Mouse (Mus musculus) liver, postnatal 0 days (tissue): Measurements from ENCODE around the gene 1700102P08Rik. TPM values are rescaled to one million over a fixed set of nuclear protein-coding genes. Genes with fewer than 3 reads are reported as not detected.

Source experiments
- ATAC-seq: fragments of 200-750 bp; cut with Nextera tagmentation; 2 replicates; pipeline ENCODE4 v1.8.0; 2017; ENCODE audit warnings: mild to moderate bottlenecking, moderate library complexity
- DNase-seq: peaks from one replicate; pipeline ENCODE4 v3.0.0-alpha.2; 2016
- H3K27ac ChIP-seq: fragments of 300-500 bp; sonication (generic); 2 replicates; pipeline ENCODE4 v1.5.1; 2014; ENCODE audit warnings: antibody characterized with exemption, moderate library complexity, mild to moderate bottlenecking, low read depth
- H3K27me3 ChIP-seq: fragments of 300-500 bp; sonication (generic); 2 replicates; pipeline ENCODE4 v1.6.1; 2014; ENCODE audit warnings: low read length, control low read depth, mixed read lengths; ENCODE audit not compliant: insufficient read depth
- H3K36me3 ChIP-seq: fragments of 300-500 bp; sonication (generic); replicated peaks from 2 replicates; pipeline ENCODE4 v1.6.1; 2014; ENCODE audit warnings: mild to moderate bottlenecking, control low read depth, low read length, moderate library complexity, mixed read lengths; ENCODE audit not compliant: insufficient read depth
- H3K4me1 ChIP-seq: fragments of 300-500 bp; sonication (generic); 2 replicates; pipeline ENCODE4 v1.6.1; 2014; ENCODE audit warnings: antibody characterized with exemption, mild to moderate bottlenecking, control low read depth; ENCODE audit not compliant: insufficient read depth
- H3K4me2 ChIP-seq: fragments of 300-500 bp; sonication (generic); 2 replicates; pipeline ENCODE4 v1.6.1; 2014; ENCODE audit warnings: low read depth, mild to moderate bottlenecking, low read length, moderate library complexity, mixed read lengths
- H3K4me3 ChIP-seq: fragments of 300-500 bp; sonication (generic); 2 replicates; pipeline ENCODE4 v1.5.1; 2014; ENCODE audit warnings: low read depth, low read length
- H3K9ac ChIP-seq: fragments of 300-500 bp; sonication (generic); replicated peaks from 2 replicates; pipeline ENCODE4 v1.6.1; 2014; ENCODE audit warnings: mild to moderate bottlenecking, moderate library complexity
- H3K9me3 ChIP-seq: fragments of 300-500 bp; sonication (generic); 2 replicates; pipeline ENCODE4 v1.6.1; 2016; ENCODE audit warnings: mild to moderate bottlenecking, control low read depth, low read length, mixed read lengths
- CTCF ChIP-seq: sonication (generic); IDR thresholded peaks from 2 replicates; pipeline ENCODE4 v1.5.1; 2016; ENCODE audit warnings: antibody characterized with exemption, low read depth
- EP300 ChIP-seq: IDR thresholded peaks from 2 replicates; pipeline ENCODE4 v1.6.1; 2016; ENCODE audit warnings: antibody characterized with exemption, low read depth, mild to moderate bottlenecking
- WGBS: fragments of 180-500 bp; shearing (Covaris S2); extraction: QIAGEN DNeasy Blood & Tissue Kit; methylation state at CpG from one replicate; pipeline ENCODE4 v1.1.7; 2014; ENCODE audit not compliant: insufficient replicate concordance; 5-methylcytosine and 5-hydroxymethylcytosine counted together
- polyA plus RNA-seq: library from polyadenylated mRNA; unstranded; fragments of >200 nt; fragmentation: Nextera tagmentation; extraction: Ambion mirVana; gene quantifications from 2 replicates; pipeline ENCODE4 v1.2.1, GENCODE M21; 2015

Gene 1700102P08Rik
- polyA plus RNA-seq, 1 experiment from 2014 or later: 0.14 TPM

DNA sequence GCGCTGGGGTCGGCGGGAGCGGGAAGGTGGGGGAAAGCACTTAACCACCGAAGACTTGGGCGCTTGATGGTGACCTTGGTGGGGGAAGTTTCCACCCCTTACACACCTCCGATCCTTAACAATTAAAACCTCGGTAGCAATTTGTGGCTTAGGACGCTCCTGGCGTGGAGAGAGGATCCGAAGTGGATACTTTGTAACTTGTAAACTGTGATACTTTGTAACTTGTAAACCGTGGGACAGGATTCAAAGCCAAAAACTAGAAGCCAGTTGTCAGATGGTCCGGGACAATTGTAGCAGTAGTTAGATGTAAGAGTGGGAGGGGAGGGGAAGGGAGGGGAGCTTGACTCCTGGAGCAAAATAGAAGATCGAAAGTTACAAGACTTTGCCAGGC is 44.3 kb upstream of the 1700102P08Rik start:
- Histone ChIP-seq H3K4me2 (peak overlapping the region; percentile 84), H3K27me3 (no peaks in the 10 kb centered on the region), H3K4me1 (peaks cover 35% of the 10 kb centered on the region), H3K9me3 (no peaks in the 10 kb centered on the region), H3K4me3 (peak overlapping the region; percentile 81), H3K36me3 (peaks cover 27% of the 10 kb centered on the region), H3K27ac (peak overlapping the region; percentile 98), H3K9ac (peak overlapping the region; percentile 82)
- TF ChIP-seq EP300 (no peak), CTCF (no peak)
- no peak for ATAC-seq
- WGBS: 3% methylated on average over 14 of the region's 14 CpGs
- no peak for DNase-seq

- TF ChIP-seq EP300: no peak
- H3K27ac ChIP-seq: no peak overlapping the region
- DNase-seq (no peak), ATAC-seq (no peak)
- no peak overlapping the region for H3K9ac ChIP-seq
- H3K4me1 ChIP-seq: peaks cover 23% of the 10 kb centered on the region
- peaks cover 40% of the 10 kb centered on the region for H3K36me3 ChIP-seq
- H3K9me3 ChIP-seq: no peaks in the 10 kb centered on the region
- 72% methylated on average over 4 of the region's 4 CpGs for WGBS
- H3K4me2 ChIP-seq: peak overlapping the region; percentile 84
- H3K27me3 ChIP-seq: no peaks in the 10 kb centered on the region
- no peak overlapping the region for H3K4me3 ChIP-seq
Measured at GRCm38 (mm10) chr9:108349727-108350126, 42.9 kb upstream of the 1700102P08Rik start.

GRCm38 (mm10) chr9:108378234-108378633 is 14.4 kb upstream of the 1700102P08Rik start:
- no peaks in the 10 kb centered on the region for H3K4me1 ChIP-seq
- H3K4me3 ChIP-seq: no peak overlapping the region
- no peak overlapping the region for H3K27ac ChIP-seq
- no peak overlapping the region for H3K9ac ChIP-seq
- no peaks in the 10 kb centered on the region for H3K9me3 ChIP-seq
- H3K4me2 ChIP-seq: no peak overlapping the region
- 84% methylated on average over 9 of the region's 9 CpGs for WGBS
- ATAC-seq (no peak), DNase-seq (no peak)
- TF ChIP-seq EP300: no peak
- no peak for TF ChIP-seq CTCF
- H3K27me3 ChIP-seq: no peaks in the 10 kb centered on the region
- peaks cover 85% of the 10 kb centered on the region for H3K36me3 ChIP-seq

DNA sequence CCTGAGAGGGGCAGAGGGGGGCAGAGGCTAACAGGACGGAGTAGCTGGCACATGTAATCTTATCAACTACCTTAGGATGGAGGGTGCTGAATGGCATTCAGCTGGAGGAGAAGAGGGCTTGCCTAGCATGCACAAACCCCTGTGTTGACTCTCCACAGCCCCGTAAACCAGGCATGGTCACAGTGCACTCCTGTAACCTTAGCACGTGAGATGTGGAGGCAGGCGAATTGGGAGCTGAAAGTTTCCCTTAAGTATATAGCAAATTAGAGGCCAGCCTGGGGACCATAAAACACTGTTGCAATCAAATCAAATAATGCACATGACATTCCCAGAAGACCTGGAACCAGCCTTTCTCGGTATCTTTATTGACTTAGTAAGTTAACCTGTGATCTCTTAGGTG is 13.9 kb upstream of the 1700102P08Rik start:
- H3K36me3 ChIP-seq: peaks cover 84% of the 10 kb centered on the region
- no peak for ATAC-seq

DNA sequence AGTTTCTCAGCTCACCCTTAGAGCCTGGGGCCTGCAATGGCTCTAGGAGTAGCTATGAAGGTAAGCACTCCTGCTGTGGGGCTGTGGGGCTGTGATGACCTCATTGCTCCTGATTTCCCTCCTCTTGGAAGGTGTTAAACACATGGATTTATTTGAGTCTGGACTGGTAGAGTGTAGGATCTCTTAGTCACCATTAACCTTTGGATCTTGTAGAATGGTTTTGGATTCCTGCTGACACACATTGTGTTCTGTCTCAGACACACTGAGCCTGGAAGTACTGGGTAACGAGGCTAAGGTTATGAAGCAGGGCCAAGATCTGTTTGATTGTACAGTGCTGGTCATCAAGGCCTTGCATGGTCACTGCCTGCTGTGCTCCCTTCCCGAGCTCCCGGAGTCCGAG is 13.3 kb upstream of the 1700102P08Rik start:
- Histone ChIP-seq H3K36me3 (peaks cover 84% of the 10 kb centered on the region), H3K9ac (no peak overlapping the region), H3K27ac (no peak overlapping the region), H3K27me3 (no peaks in the 10 kb centered on the region), H3K9me3 (no peaks in the 10 kb centered on the region), H3K4me1 (no peaks in the 10 kb centered on the region), H3K4me3 (no peak overlapping the region), H3K4me2 (no peak overlapping the region)
- ATAC-seq: no peak
- TF ChIP-seq CTCF (no peak), EP300 (no peak)
- 84% methylated on average over 4 of the region's 4 CpGs for WGBS
- DNase-seq: no peak

More for the DNA sequence above, 13.9 kb upstream of the 1700102P08Rik start:
- Histone ChIP-seq H3K9ac (no peak overlapping the region), H3K4me2 (no peak overlapping the region), H3K9me3 (no peaks in the 10 kb centered on the region), H3K4me3 (no peak overlapping the region), H3K27ac (no peak overlapping the region), H3K4me1 (no peaks in the 10 kb centered on the region), H3K27me3 (no peaks in the 10 kb centered on the region)
- no peak for DNase-seq
- whole genome bisulfite sequencing: 78% methylated on average over 5 of the region's 5 CpGs
- TF ChIP-seq CTCF: no peak
- no peak for TF ChIP-seq EP300

GRCm38 (mm10) chr9:108381382-108381781 is 11.2 kb upstream of the 1700102P08Rik start:
- Histone ChIP-seq H3K27ac (no peak overlapping the region), H3K9me3 (no peaks in the 10 kb centered on the region), H3K36me3 (peaks cover 85% of the 10 kb centered on the region), H3K9ac (no peak overlapping the region), H3K4me2 (no peak overlapping the region), H3K27me3 (no peaks in the 10 kb centered on the region), H3K4me3 (no peak overlapping the region), H3K4me1 (no peaks in the 10 kb centered on the region)
- ATAC-seq (no peak), DNase-seq (no peak)
- no peak for TF ChIP-seq EP300
- TF ChIP-seq CTCF: no peak
- 95% methylated on average over 9 of the region's 9 CpGs for WGBS

DNA sequence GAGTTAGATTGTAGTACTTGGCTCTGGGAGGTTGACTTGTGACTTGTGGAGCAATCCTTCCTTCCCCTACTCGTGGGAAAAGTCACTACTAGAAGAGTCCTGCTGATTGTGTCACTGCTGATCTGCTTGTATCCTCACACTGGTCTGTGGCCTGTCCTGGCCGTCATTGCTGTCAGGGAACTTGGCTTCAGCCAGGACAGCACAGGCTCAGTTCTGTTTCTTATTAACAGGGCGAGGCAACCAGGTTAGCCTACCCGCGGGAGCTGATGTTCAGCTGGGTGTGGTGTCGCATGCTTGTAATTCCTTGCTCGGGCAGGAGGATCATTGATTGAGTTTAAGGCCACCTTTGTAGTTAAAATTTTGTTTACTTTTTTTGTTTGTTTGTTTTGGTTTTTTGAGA is 7.6 kb upstream of the 1700102P08Rik start:
- Histone ChIP-seq H3K4me1 (no peaks in the 10 kb centered on the region), H3K9me3 (no peaks in the 10 kb centered on the region), H3K36me3 (peaks cover 90% of the 10 kb centered on the region), H3K4me2 (no peak overlapping the region), H3K9ac (no peak overlapping the region), H3K4me3 (no peak overlapping the region), H3K27ac (no peak overlapping the region), H3K27me3 (no peaks in the 10 kb centered on the region)
- ATAC-seq (no peak), DNase-seq (no peak)
- 68% methylated on average over 7 of the region's 7 CpGs for WGBS
- no peak for TF ChIP-seq EP300
- no peak for TF ChIP-seq CTCF
